Mouse (Mus musculus): Measurements from ENCODE around the gene Tspan13.

- TF ChIP-seq CTCF (conservative IDR thresholded peaks at IDR 0.05; ENCODE audit: low read length), result no peak
- TF ChIP-seq POU5F1 (IDR thresholded peaks at IDR 0.05; ENCODE audit: borderline replicate concordance, low read length), result no peak
Observed at GRCm38 (mm10) chr12:36091964-36092363, 49.7 kb upstream of the Tspan13 start.

All from E14TG2a.4 (cell line).